ENCODE assay signal across 24 mouse cellular contexts in the genomic region with DNA sequence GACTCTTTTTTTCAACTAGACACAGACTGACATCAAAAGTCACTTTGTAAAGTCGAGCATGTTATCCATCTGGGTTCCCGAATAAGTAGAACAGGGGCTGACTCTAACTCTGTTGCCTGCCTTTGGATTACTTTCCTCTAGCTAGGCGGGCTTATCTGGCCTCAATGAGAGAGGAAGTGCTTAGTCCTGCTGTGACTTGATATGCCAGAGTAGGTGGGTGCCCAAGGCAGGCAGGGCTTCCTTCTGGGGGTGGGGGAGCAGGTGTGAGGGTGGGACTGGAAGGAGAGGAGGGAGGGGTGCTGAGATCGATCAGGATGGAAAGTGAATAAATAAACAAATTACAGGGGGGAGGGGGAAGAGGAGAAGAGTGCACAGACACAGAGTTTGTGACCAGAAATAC. TPM values are rescaled to one million over a fixed set of nuclear protein-coding genes. Genes with fewer than 3 reads are reported as not detected.
DNase-seq lines count a peak whose midpoint lies in the region; ATAC-seq and TF ChIP-seq lines count a peak whose summit lies in the region.
"Had no signal": no experiment of that assay in that cellular context is flagged by ENCODE, and none has a peak within 500 bp of the region (broad histone marks: within the 10 kb centered on the region; RNA-seq: fewer than 3 reads in every experiment).

No protein-coding gene starts in this region.

- H3K9me3 ChIP-seq in liver, embryonic 11.5 days (ENCODE audit: control insufficient read depth, low read length) = no peaks in the 10 kb centered on the region
- no peaks in the 10 kb centered on the region for H3K9me3 ChIP-seq in liver, embryonic 12.5 days (replicated peaks)
- no peaks in the 10 kb centered on the region for H3K9me3 ChIP-seq in MEL (replicated peaks; ENCODE audit: insufficient read depth, low read length)
- peaks cover 7% of the 10 kb centered on the region; the same call in 1 of the 2 replicates for H3K9me3 ChIP-seq in hindbrain, postnatal 0 days (ENCODE audit: low read length)
- H3K9me3 ChIP-seq: embryonic facial prominence, embryonic 12.5 days; heart, embryonic 13.5 days; hindbrain, embryonic 15.5 days had no signal

- peak; percentile 56 for ATAC-seq in liver, embryonic 11.5 days (replicated peaks; ENCODE audit: low FRiP score)
- ATAC-seq in liver, embryonic 12.5 days = no peak
- no peak for ATAC-seq in hindbrain, postnatal 0 days
- ATAC-seq: CD4-positive, CD25-positive, alpha-beta regulatory T cell, adult 4 months; forebrain, embryonic 14.5 days; forebrain, postnatal 0 days had no signal

- H3K4me1 ChIP-seq in liver, embryonic 11.5 days (replicated peaks; ENCODE audit: control insufficient read depth, insufficient read depth, low read length) = no peaks in the 10 kb centered on the region
- no peaks in the 10 kb centered on the region for H3K4me1 ChIP-seq in liver, embryonic 12.5 days
- no peaks in the 10 kb centered on the region for H3K4me1 ChIP-seq in MEL (ENCODE audit: control insufficient read depth in 1 of 2, insufficient read depth in 2 of 2, low read length in 2 of 2)
- H3K4me1 ChIP-seq in hindbrain, postnatal 0 days (ENCODE audit: insufficient read depth, low read length) = no peaks in the 10 kb centered on the region
- H3K4me1 ChIP-seq: embryonic facial prominence, embryonic 12.5 days; hindbrain, embryonic 12.5 days; hindbrain, embryonic 15.5 days had no signal

- H3K27me3 ChIP-seq in liver, embryonic 11.5 days (replicated peaks; ENCODE audit: control insufficient read depth, insufficient read depth, low read length) = no peaks in the 10 kb centered on the region
- no peaks in the 10 kb centered on the region for H3K27me3 ChIP-seq in liver, embryonic 12.5 days (replicated peaks)
- no peaks in the 10 kb centered on the region for H3K27me3 ChIP-seq in MEL (ENCODE audit: control insufficient read depth in 1 of 2, insufficient read depth in 2 of 2, low read length in 2 of 2)
- H3K27me3 ChIP-seq in hindbrain, postnatal 0 days (ENCODE audit: insufficient read depth, low read length) = no peaks in the 10 kb centered on the region
- H3K27me3 ChIP-seq: embryonic facial prominence, embryonic 12.5 days; embryonic facial prominence, embryonic 15.5 days; heart, embryonic 13.5 days; hindbrain, embryonic 12.5 days; hindbrain, embryonic 15.5 days; Patski had no signal

- no peak for TF ChIP-seq POLR2A in MEL (IDR thresholded peaks at IDR 0.05; ENCODE audit: control insufficient read depth in 1 of 2, insufficient read depth in 1 of 2, low read depth in 1 of 2, low read length in 2 of 2, poor library complexity in 1 of 2)

- no peak overlapping the region for H3K4me2 ChIP-seq in liver, embryonic 11.5 days
- no peak overlapping the region for H3K4me2 ChIP-seq in liver, embryonic 12.5 days
- H3K4me2 ChIP-seq in hindbrain, postnatal 0 days (ENCODE audit: low read depth, low read length) = no peak overlapping the region
- H3K4me2 ChIP-seq: embryonic facial prominence, embryonic 12.5 days; embryonic facial prominence, embryonic 15.5 days; heart, embryonic 13.5 days; hindbrain, embryonic 12.5 days; hindbrain, embryonic 15.5 days had no signal

- no peaks in the 10 kb centered on the region for H3K79me2 ChIP-seq in MEL (ENCODE audit: control insufficient read depth, insufficient read depth, low read length, poor library complexity)

- no peak for DNase-seq in liver, embryonic 11.5 days (ENCODE audit: low spot score)
- peak; percentile 11 for DNase-seq in MEL (ENCODE audit: low read depth, low spot score)
- peak; percentile 50 for DNase-seq in MEL-GATA-1-ER (ENCODE audit: extremely low read depth, low read depth)
- no peak for DNase-seq in urinary bladder, postnatal 10 days (ENCODE audit: low spot score)
- no peak for DNase-seq in hindbrain, postnatal 0 days (ENCODE audit: low spot score)
- DNase-seq: adrenal gland, postnatal 10 days; adrenal gland, postnatal 36 days; cerebellum, adult 18-20 months; cerebellum, adult 9-10 months; cerebellum, postnatal 14 days; forebrain, postnatal 0 days; gastrocnemius, adult 2 months; gastrocnemius, postnatal 14 days; heart, adult 11 months; heart, postnatal 14 days had no signal

- H3K36me3 ChIP-seq in liver, embryonic 11.5 days (ENCODE audit: control insufficient read depth, insufficient read depth, low read length) = no peaks in the 10 kb centered on the region
- H3K36me3 ChIP-seq in liver, embryonic 12.5 days = no peaks in the 10 kb centered on the region
- H3K36me3 ChIP-seq in MEL (ENCODE audit: control insufficient read depth in 1 of 2, insufficient read depth in 2 of 2, low read length in 2 of 2) = no peaks in the 10 kb centered on the region
- no peaks in the 10 kb centered on the region for H3K36me3 ChIP-seq in hindbrain, postnatal 0 days (ENCODE audit: insufficient read depth, low read length)
- H3K36me3 ChIP-seq: embryonic facial prominence, embryonic 12.5 days; embryonic facial prominence, embryonic 15.5 days; hindbrain, embryonic 12.5 days; hindbrain, embryonic 15.5 days had no signal

- peak in 1 of 2 experiments; percentile 33; a peak in 1 of 4 replicates for TF ChIP-seq EP300 in MEL (IDR thresholded peaks at IDR 0.05; ENCODE audit: low read depth in 1 of 2, low read length in 2 of 2)

- H3K27ac ChIP-seq in liver, embryonic 11.5 days (ENCODE audit: low read depth, low read length) = no peak overlapping the region
- H3K27ac ChIP-seq in liver, embryonic 12.5 days = no peak overlapping the region
- no peak overlapping the region for H3K27ac ChIP-seq in MEL (ENCODE audit: control insufficient read depth, low read depth, low read length)
- no peak overlapping the region for H3K27ac ChIP-seq in hindbrain, postnatal 0 days
- H3K27ac ChIP-seq: embryonic facial prominence, embryonic 12.5 days; embryonic facial prominence, embryonic 15.5 days; gastrocnemius, adult 2 months; heart, embryonic 13.5 days; hindbrain, embryonic 12.5 days; hindbrain, embryonic 15.5 days had no signal

- WGBS in liver, embryonic 11.5 days = 32% methylated on average over 4 of the region's 4 CpGs
- WGBS in liver, embryonic 12.5 days (ENCODE audit: insufficient replicate concordance) = 18% methylated on average over 4 of the region's 4 CpGs
- WGBS in hindbrain, postnatal 0 days = 72% methylated on average over 4 of the region's 4 CpGs

- no peak for TF ChIP-seq CTCF in MEL (IDR thresholded peaks at IDR 0.05 in 2 of 3, conservative IDR thresholded peaks at IDR 0.05 in 1 of 3; ENCODE audit: control insufficient read depth in 1 of 3, insufficient read depth in 1 of 3, low read depth in 2 of 3, low read length in 3 of 3, poor library complexity in 1 of 3, severe bottlenecking in 1 of 3)
- no peak for TF ChIP-seq CTCF in hindbrain, postnatal 0 days (IDR thresholded peaks at IDR 0.05; ENCODE audit: low read depth)

- H3K4me3 ChIP-seq in liver, embryonic 11.5 days (ENCODE audit: low read depth, low read length) = no peak overlapping the region
- no peak overlapping the region for H3K4me3 ChIP-seq in liver, embryonic 12.5 days
- H3K4me3 ChIP-seq in MEL (ENCODE audit: control insufficient read depth in 1 of 2, insufficient read depth in 1 of 2, low read depth in 2 of 2, low read length in 2 of 2) = no peak overlapping the region
- H3K4me3 ChIP-seq in hindbrain, postnatal 0 days (ENCODE audit: low read length) = no peak overlapping the region
- H3K4me3 ChIP-seq: embryonic facial prominence, embryonic 12.5 days; embryonic facial prominence, embryonic 15.5 days; gastrocnemius, adult 2 months; heart, embryonic 13.5 days; hindbrain, embryonic 12.5 days; hindbrain, embryonic 15.5 days had no signal

- H3K9ac ChIP-seq in liver, embryonic 11.5 days (ENCODE audit: low read depth, low read length) = no peak overlapping the region
- H3K9ac ChIP-seq in liver, embryonic 12.5 days = no peak overlapping the region
- H3K9ac ChIP-seq in MEL (ENCODE audit: control insufficient read depth, low read depth, low read length, poor library complexity, severe bottlenecking) = no peak overlapping the region
- no peak overlapping the region for H3K9ac ChIP-seq in hindbrain, postnatal 0 days (replicated peaks; ENCODE audit: low read length)
- H3K9ac ChIP-seq: embryonic facial prominence, embryonic 12.5 days; embryonic facial prominence, embryonic 15.5 days; forebrain, postnatal 0 days; heart, embryonic 13.5 days; hindbrain, embryonic 12.5 days; hindbrain, embryonic 15.5 days had no signal

- no peak for TF ChIP-seq RAD21 in MEL (IDR thresholded peaks at IDR 0.05; ENCODE audit: low read depth, low read length)

TF ChIP-seq in MEL, 35 proteins besides CTCF, POLR2A, EP300 and RAD21:
- TF ChIP-seq MEF2A (IDR thresholded peaks at IDR 0.05; ENCODE audit: extremely low read depth, insufficient replicate concordance, low read depth, low read length, poor library complexity, severe bottlenecking) = no peak
- TF ChIP-seq TCF12 (IDR thresholded peaks at IDR 0.05; ENCODE audit: low read depth, low read length) = peak; percentile 60

RNA-seq across cellular contexts. Expression of a gene that starts 11.7 kb away (rescaled TPM):
- polyA plus RNA-seq in liver, embryonic 11.5 days (2014; fragmentation: Nextera tagmentation; extraction: Ambion mirVana) = 2.8 and 2.9 TPM in 2 replicates
- polyA plus RNA-seq in liver, embryonic 12.5 days (2016; fragmentation: Nextera tagmentation; extraction: Ambion mirVana) = 1.5 and 2.0 TPM in 2 replicates
- total RNA-seq in MEL (2012; rRNA removed) = not detected in 2 replicates
- not detected for polyA plus RNA-seq in MEL (2012; ENCODE audit: insufficient read depth in 1 of 2, insufficient read length in 2 of 2, low read depth in 1 of 2, low replicate concordance in 2 of 2, missing spikeins in 1 of 2)
- 0.54 and 1.4 TPM in 2 replicates for total RNA-seq in hindbrain, postnatal 0 days (2014; rRNA removed)
- polyA plus RNA-seq in hindbrain, postnatal 0 days (2015; fragmentation: Nextera tagmentation; extraction: Ambion mirVana) = 0.78 and 0.83 TPM in 2 replicates
- polyA plus RNA-seq: CD4-positive, CD25-positive, alpha-beta regulatory T cell, adult 4 months had no signal

Comparison
In these comparisons a context has a peak if more than half of its experiments do, and no peak if none do; other contexts are left out.
1. DNase-seq: peak in MEL (single experiment) and MEL-GATA-1-ER (single experiment); none in liver, embryonic 11.5 days (single experiment), urinary bladder, postnatal 10 days (single experiment) and hindbrain, postnatal 0 days (single experiment).